Mouse (Mus musculus): ENCODE results near the gene Ankrd45.
"Not testable (repeated sequence)": the region's sequence is repeated elsewhere in the genome, so short reads cannot be mapped to it uniquely, and the experiment has no call there.

Ankrd45 gene

DNA sequence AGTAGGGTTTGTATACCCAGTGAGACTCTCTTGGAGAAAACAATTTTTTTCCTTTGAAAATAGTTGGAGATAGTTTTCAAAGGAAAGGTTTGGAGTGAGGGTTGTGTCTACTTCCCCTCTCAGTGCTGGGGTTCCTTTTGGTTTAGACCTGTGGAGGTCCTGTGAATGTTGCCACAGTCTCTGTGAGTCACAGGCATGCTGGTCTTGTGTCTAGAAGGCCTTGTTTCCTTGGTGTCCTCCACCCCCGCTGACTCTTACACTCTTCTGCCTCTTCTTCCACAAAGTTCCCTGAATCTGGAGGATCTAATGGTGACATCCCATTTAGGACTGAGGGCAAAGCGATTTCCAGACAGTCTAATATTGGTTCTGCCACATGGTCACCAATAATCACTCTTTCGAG, 42.9 kb downstream of the Ankrd45 start:
- DNase-seq (ENCODE audit: low spot score), result no peak

DNA sequence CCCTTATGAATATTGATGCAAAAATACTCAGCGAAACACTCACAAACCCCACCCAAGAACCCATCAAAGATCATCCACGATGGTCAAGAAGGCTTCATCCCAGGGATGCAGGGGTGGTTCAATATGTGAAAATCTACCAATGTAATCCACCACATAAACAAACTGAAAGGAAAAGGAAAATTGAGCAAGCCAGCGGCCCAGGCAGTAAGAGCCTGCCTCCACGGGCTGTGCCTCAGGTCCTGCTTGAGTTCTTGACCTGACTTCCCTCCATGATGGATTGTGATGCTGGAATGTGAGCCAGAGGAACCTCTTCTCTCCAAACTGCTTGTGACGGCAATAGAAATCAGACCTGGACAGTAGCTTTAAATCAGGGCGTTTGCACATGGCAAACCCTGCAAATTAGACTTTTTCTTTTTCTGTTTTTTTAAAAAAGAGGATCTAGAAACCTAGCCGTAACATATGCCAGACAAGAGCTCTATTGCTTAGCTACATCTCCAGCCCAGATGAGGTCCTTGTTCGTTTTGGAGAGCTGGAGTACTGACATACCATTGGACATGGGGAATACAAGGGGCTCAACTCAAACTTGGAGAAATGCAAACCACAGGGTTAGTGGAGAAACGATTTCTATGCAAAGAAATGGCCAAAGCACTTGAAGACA, 47.9 kb downstream of the Ankrd45 start:
- DNase-seq (ENCODE audit: low spot score), result no peak

DNA sequence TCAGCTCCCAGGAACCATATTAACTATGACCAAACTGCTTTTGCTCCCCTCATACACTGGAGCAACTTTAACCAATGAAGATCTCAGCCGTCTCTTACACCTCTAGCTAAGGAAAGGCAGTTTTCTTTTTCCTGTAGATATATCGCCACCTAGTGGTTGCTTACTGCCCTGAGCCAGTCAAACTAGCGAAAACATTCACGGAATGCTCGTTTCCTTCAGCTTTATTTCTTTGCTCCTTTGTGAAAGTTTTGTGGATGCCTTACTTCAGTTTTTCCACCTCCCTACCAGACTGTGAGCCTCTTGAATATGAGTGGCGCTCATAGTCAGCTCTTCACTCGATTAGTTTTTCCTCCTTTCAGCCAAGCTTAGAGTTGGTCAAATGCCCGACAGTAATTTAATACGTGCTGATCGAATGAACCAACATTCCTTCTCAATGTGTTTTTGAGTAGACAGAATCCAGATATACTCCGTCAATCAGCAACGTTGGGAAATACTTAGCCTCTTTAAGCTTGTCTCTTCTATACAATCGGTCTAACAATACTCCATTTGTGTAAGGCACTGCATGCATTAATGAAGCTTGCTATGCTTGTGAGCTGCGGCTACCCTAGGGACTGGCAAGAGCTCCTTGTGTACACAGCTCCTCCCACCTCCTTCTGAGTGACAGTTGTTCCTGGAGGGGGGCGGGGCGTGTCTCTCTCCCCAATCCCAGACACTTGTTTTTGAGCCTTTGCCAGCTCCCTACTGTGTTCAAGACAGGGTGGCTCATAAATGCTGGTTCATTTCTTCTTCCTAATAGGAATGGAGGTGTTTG, 53.3 kb downstream of the Ankrd45 start:
- DNase-seq (ENCODE audit: low spot score), result peak; percentile 65

DNA sequence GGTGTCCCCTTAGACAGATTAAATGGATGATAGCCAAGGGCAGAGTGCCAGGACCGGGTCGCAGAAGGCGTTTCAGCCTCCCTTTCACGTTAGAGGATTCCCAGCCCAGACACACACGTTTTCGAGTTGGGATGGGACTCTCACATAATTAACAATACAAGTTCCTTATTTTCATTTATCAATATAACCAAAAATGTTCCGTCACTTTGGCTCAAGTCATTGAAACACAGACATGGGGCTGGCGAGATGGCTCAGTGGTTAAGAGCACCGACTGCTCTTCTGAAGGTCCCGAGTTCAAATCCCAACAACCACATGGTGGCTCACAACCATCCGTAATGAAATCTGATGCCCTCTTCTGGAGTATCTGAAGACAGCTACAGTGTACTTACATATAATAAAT, 53.9 kb downstream of the Ankrd45 start:
- not testable (repeated sequence) for DNase-seq (ENCODE audit: low spot score)

DNA sequence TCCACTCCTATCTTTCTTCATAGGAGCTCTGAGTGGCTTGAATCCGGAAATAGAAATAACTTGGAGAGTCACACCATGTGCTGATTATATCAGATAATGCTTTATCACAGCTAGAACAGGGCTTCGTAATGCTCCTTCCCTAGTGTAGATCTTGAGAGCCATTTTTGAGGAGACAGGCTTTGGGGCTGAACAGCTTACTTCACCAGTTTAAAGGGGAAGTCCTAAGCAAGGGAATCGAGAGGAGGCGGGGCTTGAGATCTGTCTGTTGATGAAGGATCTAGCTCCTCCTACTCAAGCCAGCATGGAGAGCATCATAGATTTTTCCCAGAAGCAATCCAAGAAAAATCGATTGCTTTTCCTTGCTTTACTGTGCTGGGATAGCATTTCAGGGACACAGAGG, 57.4 kb downstream of the Ankrd45 start:
- DNase-seq (ENCODE audit: low spot score), result no peak

DNA sequence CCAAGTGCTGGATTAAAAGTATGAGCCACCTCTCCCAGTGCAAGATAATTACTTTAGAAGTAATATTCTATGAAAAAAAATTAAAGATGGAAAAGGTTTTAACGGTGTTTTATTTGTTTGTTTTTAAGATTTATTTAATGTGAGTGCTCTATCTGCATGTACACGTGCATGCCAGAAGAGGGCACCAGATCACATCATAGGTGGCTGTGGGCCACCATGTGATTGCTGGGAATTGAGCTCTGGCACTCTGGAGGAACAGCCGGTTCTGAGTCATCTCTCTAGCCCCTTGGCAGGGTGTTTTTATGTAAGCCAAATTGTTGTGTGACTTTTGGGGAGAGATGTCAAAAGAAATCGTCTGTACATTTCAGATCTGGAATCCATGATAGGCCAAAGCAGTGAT, 72.0 kb downstream of the Ankrd45 start:
- DNase-seq (ENCODE audit: low spot score), result no peak

DNA sequence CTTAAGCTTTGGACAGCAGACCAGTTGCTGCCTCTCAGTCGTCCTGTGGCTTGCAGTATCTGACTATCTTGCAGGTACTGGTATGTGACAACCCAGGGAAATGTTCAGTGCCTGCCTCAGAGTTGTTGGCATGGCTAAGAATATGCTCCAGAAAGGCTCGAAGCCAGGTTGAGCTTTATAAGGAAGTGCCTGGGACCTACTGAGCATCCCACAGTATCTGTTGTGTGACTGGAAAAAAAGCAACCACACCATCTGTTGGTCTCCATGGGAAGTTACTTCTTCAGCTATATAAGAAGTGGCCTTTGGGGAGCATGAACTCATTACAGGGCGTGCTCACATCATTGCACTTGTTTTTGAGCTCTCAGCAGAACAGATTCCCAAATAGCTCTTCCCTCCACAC, 77.3 kb downstream of the Ankrd45 start:
- no peak for DNase-seq (ENCODE audit: low spot score)
